Mouse (Mus musculus) liver, embryonic 15.5 days (tissue): ENCODE measurements around the gene Dyrk1a. TPM values are rescaled to one million over a fixed set of nuclear protein-coding genes. Genes with fewer than 3 reads are reported as not detected.

Source experiments
- ATAC-seq: fragments of 200-750 bp; cut with Nextera tagmentation; 2 replicates; pipeline ENCODE4 v1.8.0; 2017; ENCODE audit warnings: moderate number of reproducible peaks, mild to moderate bottlenecking, moderate library complexity; ENCODE audit not compliant: insufficient read depth
- H3K27ac ChIP-seq: fragments of 300-500 bp; sonication (generic); replicated peaks from 2 replicates; pipeline ENCODE4 v1.5.1; 2015; ENCODE audit warnings: mild to moderate bottlenecking, inconsistent platforms
- H3K27me3 ChIP-seq: fragments of 300-500 bp; sonication (generic); 2 replicates; pipeline ENCODE4 v1.6.1; 2015; ENCODE audit warnings: mild to moderate bottlenecking, inconsistent platforms
- H3K36me3 ChIP-seq: fragments of 300-500 bp; sonication (generic); replicated peaks from 2 replicates; pipeline ENCODE4 v1.6.1; 2015; ENCODE audit warnings: moderate library complexity, mild to moderate bottlenecking, inconsistent platforms
- H3K4me1 ChIP-seq: fragments of 300-500 bp; sonication (generic); replicated peaks from 2 replicates; pipeline ENCODE4 v1.6.1; 2015; ENCODE audit warnings: inconsistent platforms
- H3K4me2 ChIP-seq: fragments of 300-500 bp; sonication (generic); 2 replicates; pipeline ENCODE4 v1.6.1; 2015; ENCODE audit warnings: moderate library complexity, mild to moderate bottlenecking, inconsistent platforms
- H3K4me3 ChIP-seq: fragments of 300-500 bp; sonication (generic); replicated peaks from 2 replicates; pipeline ENCODE4 v1.5.1; 2015; ENCODE audit warnings: mild to moderate bottlenecking, inconsistent platforms
- H3K9ac ChIP-seq: fragments of 300-500 bp; sonication (generic); 2 replicates; pipeline ENCODE4 v1.6.1; 2015; ENCODE audit warnings: moderate library complexity, mild to moderate bottlenecking, inconsistent platforms
- H3K9me3 ChIP-seq: fragments of 300-500 bp; sonication (generic); replicated peaks from 2 replicates; pipeline ENCODE4 v1.6.1; 2016; ENCODE audit warnings: inconsistent platforms
- WGBS: fragments of 180-500 bp; shearing (Covaris S2); methylation state at CpG from one replicate; pipeline ENCODE4 v1.1.7; 2015; ENCODE audit warnings: mixed read lengths; ENCODE audit not compliant: insufficient replicate concordance; 5-methylcytosine and 5-hydroxymethylcytosine counted together
- polyA plus RNA-seq: library from polyadenylated mRNA; unstranded; fragments of >200 nt; fragmentation: Nextera tagmentation; extraction: Ambion mirVana; gene quantifications from 2 replicates; pipeline ENCODE4 v1.2.1, GENCODE M21; 2015

Gene Dyrk1a
- polyA plus RNA-seq, 1 experiment from 2014 or later = 4.4 TPM

DNA sequence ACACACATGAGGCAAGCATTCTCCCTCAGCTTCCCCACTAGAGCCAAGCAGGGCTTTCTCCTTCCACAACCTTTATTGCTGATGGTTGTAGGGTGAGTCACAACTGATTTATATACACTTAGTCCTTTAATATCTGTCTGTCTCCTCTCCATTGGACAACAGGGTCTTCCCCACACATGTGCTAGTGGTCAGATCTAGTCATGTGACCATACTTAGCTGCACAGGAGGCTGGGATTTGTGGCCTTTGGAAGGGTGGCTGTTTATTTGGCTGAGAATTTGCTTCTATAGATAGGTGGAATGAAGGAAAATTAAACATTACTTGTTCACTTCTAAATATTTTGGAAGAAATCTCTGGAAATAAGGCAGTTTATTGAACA is 4.9 kb downstream of the Dyrk1a start:
- Histone ChIP-seq H3K4me1 (peaks cover 68% of the 10 kb centered on the region), H3K27me3 (no peaks in the 10 kb centered on the region), H3K4me3 (no peak overlapping the region), H3K9me3 (no peaks in the 10 kb centered on the region), H3K27ac (peak overlapping the region; percentile 4; the same call in 1 of the 2 replicates), H3K4me2 (no peak overlapping the region), H3K36me3 (peaks cover 11% of the 10 kb centered on the region), H3K9ac (no peak overlapping the region)
- no peak for ATAC-seq

DNA sequence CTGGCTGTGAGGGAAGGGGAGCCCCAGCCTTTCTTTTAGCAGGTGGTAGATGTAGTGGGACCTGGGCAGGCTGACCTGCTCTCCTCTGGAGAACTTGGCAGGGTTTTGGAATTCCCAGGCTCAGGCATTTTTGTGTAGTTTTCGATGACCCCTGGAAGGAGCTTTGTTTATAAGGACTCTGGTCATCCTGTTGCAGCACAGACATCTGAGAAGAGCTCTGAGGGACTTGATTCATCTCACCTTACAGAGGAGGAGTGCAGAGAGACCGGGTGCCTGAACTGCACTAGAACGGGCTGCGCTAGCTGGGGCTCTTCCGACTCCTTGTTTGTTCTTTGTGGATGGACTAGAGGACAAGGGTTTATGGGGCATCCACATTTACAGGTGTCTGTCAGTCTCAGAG is 5.9 kb downstream of the Dyrk1a start:
- WGBS = 78% methylated on average over 5 of the region's 5 CpGs
- Histone ChIP-seq H3K27me3 (no peaks in the 10 kb centered on the region), H3K27ac (no peak overlapping the region), H3K9ac (no peak overlapping the region; the same call in 1 of the 2 replicates), H3K4me2 (no peak overlapping the region; the same call in 1 of the 2 replicates), H3K4me3 (no peak overlapping the region), H3K36me3 (peaks cover 11% of the 10 kb centered on the region), H3K9me3 (no peaks in the 10 kb centered on the region), H3K4me1 (peaks cover 75% of the 10 kb centered on the region)
- no peak for ATAC-seq

DNA sequence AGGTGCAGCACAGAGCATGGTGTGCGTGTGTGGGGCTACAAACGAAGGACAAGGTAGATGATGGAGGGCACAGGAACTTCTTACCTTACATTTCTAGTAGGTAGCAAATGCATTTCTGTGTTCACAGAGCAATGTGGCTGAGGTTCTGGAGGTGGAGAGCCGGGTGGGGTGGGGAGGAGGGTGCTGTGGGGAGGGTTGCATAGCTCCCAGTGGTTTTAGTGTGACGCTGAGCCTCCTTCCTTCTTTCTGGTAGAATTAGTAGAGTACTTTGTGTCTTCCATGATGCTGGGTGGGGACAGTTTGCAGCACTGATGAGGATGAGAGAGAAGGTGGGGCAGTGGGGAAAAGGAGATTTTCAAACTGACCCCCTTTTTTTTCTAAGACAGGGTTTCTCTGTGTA is 9.5 kb downstream of the Dyrk1a start:
- ATAC-seq = no peak
- Histone ChIP-seq H3K27me3 (no peaks in the 10 kb centered on the region), H3K4me1 (peaks cover 68% of the 10 kb centered on the region), H3K27ac (no peak overlapping the region), H3K36me3 (peaks cover 11% of the 10 kb centered on the region; the same call in 1 of the 2 replicates), H3K4me2 (no peak overlapping the region), H3K9me3 (no peaks in the 10 kb centered on the region), H3K4me3 (no peak overlapping the region), H3K9ac (no peak overlapping the region)
- WGBS = 76% methylated on average over 4 of the region's 4 CpGs

DNA sequence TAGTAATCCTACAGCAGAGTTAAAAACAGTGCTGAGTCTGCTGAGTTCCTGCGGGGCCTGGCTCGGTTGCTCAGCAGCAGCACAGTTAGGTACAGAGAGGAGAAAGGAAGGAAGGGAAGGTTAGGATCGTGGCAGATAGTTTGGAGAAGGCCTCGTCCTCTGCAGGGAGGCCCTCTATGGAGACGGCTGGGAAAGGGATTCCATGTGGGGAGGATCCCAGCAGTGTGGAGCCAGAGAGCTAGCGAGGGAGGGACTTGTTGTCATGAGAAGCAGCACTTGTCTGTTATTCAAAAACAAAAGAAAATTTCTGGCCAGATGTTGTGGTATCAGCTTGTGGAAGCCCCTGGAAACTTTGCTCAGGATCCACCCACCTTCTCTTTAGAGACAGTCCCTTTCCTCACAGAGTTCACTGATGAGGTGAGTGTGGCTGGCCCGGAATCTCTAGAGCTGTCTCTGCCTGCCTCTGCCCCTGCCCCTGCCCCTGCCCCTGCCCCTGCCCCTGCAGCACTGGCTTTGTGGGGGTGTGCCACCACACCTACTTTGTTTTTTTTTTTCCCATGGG is 11.1 kb downstream of the Dyrk1a start:
- H3K27me3 ChIP-seq = no peaks in the 10 kb centered on the region
- WGBS = 48% methylated on average over 7 of the region's 7 CpGs

DNA sequence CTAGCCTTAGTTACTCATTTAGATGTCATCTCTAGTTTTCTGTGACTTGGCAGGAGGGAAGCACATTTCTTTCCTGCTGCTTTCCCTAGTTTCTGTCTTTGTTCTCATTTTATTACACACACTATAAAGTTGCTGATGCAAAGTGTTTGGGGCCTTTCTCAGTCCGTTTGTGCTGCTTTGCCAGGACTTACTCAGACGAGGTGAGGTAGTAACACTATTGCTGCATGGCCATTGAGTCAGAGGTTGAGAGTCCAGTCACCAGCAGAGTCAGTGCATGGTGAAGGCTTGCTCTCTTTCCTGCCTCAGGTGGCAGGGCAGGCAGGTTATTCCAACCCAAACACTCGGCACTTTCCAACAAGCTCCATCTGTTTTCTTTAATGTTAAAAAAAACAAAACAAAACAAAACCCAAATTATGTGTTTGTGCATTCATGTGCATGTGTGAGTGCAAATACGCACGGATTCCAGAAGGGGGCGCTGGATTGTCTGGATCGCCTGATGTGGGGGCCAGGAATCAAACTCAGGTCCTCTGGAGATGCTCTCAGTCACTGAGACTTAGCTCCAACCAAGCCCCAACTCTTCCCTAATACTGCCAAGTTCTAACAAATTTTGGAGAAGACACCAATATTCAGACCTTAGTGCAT is 16.7 kb downstream of the Dyrk1a start:
- no peak overlapping the region for H3K4me2 ChIP-seq
- ATAC-seq = no peak
- H3K9ac ChIP-seq = no peak overlapping the region
- H3K9me3 ChIP-seq = no peaks in the 10 kb centered on the region
- 61% methylated on average over 7 of the region's 7 CpGs for WGBS
- no peaks in the 10 kb centered on the region for H3K36me3 ChIP-seq
- no peak overlapping the region for H3K4me3 ChIP-seq
- no peaks in the 10 kb centered on the region for H3K27me3 ChIP-seq
- H3K4me1 ChIP-seq = peaks cover 58% of the 10 kb centered on the region
- no peak overlapping the region for H3K27ac ChIP-seq

More for the DNA sequence above, 11.1 kb downstream of the Dyrk1a start:
- Histone ChIP-seq H3K4me2 (no peak overlapping the region), H3K4me3 (no peak overlapping the region), H3K4me1 (peaks cover 58% of the 10 kb centered on the region), H3K9me3 (no peaks in the 10 kb centered on the region), H3K36me3 (peaks cover 6% of the 10 kb centered on the region; the same call in 1 of the 2 replicates), H3K27ac (no peak overlapping the region), H3K9ac (no peak overlapping the region)
- no peak for ATAC-seq

DNA sequence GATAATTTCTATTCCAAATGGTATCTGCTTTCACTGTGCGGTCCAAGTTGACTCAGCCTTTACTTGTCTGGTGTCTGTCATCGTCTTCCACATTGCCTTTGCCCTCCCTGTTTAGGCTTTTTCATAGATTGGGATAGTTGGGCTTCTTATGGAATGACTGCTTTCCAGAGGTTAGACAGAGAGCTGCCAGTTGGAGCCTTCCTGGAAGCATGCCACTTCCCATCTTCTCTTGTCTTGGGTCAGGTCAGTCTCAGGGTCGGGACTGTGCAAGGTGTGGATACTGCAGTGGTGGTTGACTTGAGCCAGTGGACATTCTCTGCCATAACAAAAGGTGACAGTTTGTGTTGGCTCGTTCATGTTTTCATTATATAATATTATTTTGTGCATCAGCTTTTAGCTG is 17.7 kb downstream of the Dyrk1a start:
- ATAC-seq = no peak
- H3K4me2 ChIP-seq = no peak overlapping the region
- H3K27me3 ChIP-seq = no peaks in the 10 kb centered on the region
- no peak overlapping the region for H3K27ac ChIP-seq
- H3K9me3 ChIP-seq = no peaks in the 10 kb centered on the region
- H3K9ac ChIP-seq = no peak overlapping the region
- WGBS = 78% methylated on average over 4 of the region's 4 CpGs
- peaks cover 54% of the 10 kb centered on the region for H3K4me1 ChIP-seq
- no peaks in the 10 kb centered on the region for H3K36me3 ChIP-seq
- H3K4me3 ChIP-seq = no peak overlapping the region

DNA sequence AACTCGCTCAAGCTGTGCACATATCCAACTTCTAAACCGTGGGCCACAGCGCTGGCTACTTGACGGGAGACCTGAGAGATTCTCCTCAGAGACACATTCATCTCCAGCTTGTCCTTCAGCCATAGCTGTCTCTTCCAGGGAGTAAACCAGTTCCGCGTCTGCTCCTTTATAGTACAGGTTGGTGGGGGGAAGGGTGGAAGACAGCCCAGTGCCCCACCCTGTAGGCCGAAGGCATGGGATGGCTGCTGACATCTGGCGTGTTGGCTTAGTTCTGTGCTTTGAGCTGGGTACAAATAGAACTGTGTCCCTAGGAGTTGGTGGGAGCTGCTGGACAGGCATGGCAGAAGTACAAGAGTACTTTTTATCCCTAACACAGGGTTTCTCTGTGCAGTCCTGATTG is 18.4 kb downstream of the Dyrk1a start:
- H3K36me3 ChIP-seq = no peaks in the 10 kb centered on the region
- H3K4me2 ChIP-seq = no peak overlapping the region
- no peaks in the 10 kb centered on the region for H3K27me3 ChIP-seq
- no peak overlapping the region for H3K4me3 ChIP-seq
- peaks cover 57% of the 10 kb centered on the region for H3K4me1 ChIP-seq
- 74% methylated on average over 8 of the region's 8 CpGs for WGBS
- no peak overlapping the region for H3K27ac ChIP-seq
- no peak for ATAC-seq
- H3K9ac ChIP-seq = no peak overlapping the region
- no peaks in the 10 kb centered on the region for H3K9me3 ChIP-seq

DNA sequence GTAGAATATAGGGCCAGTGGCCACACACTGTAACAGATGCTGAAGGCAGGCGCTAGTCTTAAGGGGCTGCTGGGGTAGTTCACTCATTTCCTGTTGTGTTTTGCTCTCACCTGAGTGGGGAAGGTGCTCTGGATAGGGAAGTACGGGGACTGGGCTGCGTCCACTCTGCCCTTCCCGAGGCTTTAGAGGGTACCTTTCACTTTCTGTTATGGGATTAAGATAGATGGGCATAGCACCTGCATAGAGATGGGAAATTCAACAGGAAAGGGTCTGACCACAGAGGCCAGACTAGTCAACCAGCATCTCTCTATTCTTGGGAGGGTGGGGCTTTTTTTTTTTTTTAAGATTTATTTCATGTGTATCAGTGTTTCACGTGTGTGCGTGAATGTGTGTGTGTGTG is 19.2 kb downstream of the Dyrk1a start:
- 58% methylated on average over 6 of the region's 6 CpGs for WGBS

DNA sequence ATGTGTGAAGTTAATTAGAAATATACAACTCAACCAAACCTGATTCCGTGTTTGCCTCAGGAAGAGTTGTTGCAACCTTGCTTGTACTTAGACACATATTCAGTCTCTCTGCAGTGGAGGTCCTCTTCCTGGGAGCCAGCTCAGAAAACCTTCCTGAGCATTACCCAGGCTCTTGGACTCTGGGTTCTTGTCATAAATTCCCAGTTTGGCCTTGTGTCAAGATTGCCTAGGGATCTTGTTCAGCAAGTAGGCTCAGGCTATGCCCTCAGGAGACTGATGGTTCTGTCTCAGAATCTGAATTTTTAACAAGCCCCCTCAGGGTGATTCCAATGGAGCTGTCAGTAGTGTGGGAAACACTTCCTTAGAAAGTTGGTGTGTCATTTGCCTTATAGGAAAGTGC is 19.8 kb downstream of the Dyrk1a start:
- peaks cover 53% of the 10 kb centered on the region for H3K4me1 ChIP-seq
- no peak overlapping the region for H3K9ac ChIP-seq
- no peak for ATAC-seq
- peaks cover 3% of the 10 kb centered on the region; the same call in 1 of the 2 replicates for H3K36me3 ChIP-seq
- no peak overlapping the region for H3K27ac ChIP-seq
- H3K27me3 ChIP-seq = no peaks in the 10 kb centered on the region
- H3K4me3 ChIP-seq = no peak overlapping the region
- H3K4me2 ChIP-seq = no peak overlapping the region
- WGBS = 79% methylated on average over 1 of the region's 1 CpGs
- no peaks in the 10 kb centered on the region for H3K9me3 ChIP-seq

More for the DNA sequence above, 19.2 kb downstream of the Dyrk1a start:
- Histone ChIP-seq H3K9ac (no peak overlapping the region), H3K4me2 (no peak overlapping the region), H3K27ac (no peak overlapping the region), H3K4me3 (no peak overlapping the region), H3K36me3 (no peaks in the 10 kb centered on the region), H3K9me3 (no peaks in the 10 kb centered on the region), H3K4me1 (peaks cover 50% of the 10 kb centered on the region), H3K27me3 (no peaks in the 10 kb centered on the region)
- ATAC-seq = no peak

DNA sequence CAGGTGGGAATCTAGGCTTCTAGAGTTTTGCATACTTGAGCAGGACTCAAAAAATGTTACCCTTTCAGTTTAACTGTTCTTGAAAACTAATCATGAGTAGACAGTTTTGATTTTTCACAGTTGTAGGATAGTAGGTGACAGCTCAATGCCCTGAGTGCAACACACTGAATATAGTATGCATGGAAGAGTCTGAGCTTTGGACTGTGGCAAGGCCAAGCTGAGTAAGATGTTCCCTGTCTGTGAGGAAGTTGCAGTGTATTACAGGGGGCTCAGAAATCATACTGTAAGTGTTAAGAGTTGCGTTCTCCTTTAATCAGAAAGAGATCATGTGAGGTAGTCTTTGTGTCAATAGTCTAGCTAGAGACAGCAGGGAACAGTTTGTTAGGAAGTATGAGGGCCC is 20.4 kb downstream of the Dyrk1a start:
- H3K9me3 ChIP-seq = no peaks in the 10 kb centered on the region
- peaks cover 52% of the 10 kb centered on the region for H3K4me1 ChIP-seq
- no peak for ATAC-seq
- H3K27me3 ChIP-seq = no peaks in the 10 kb centered on the region
- H3K36me3 ChIP-seq = peaks cover 3% of the 10 kb centered on the region; the same call in 1 of the 2 replicates
- no peak overlapping the region for H3K27ac ChIP-seq
- WGBS = 74% methylated on average over 1 of the region's 1 CpGs
- H3K4me3 ChIP-seq = no peak overlapping the region
- H3K4me2 ChIP-seq = no peak overlapping the region
- H3K9ac ChIP-seq = no peak overlapping the region

DNA sequence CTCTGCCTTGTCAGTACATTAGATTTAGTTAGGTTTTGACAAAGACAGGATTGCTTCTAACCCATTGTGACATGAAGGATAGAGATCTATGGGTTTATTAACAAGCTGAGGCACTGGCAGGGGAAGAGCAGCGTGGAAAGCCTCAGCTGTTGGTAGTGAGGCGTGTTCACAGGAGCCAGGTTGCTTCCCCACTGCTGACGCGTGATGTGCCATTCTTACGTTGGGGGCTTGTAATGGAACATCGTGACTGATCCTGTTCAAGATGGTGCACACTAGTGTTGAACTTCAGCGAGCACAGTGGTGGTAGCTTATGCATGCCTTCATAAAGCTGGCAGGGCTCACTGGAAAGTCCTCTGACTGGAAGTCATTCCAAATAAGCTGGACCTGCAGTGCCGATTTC is 21.2 kb downstream of the Dyrk1a start:
- 83% methylated on average over 8 of the region's 8 CpGs for WGBS
- Histone ChIP-seq H3K9me3 (no peaks in the 10 kb centered on the region), H3K4me1 (peaks cover 57% of the 10 kb centered on the region), H3K4me3 (no peak overlapping the region), H3K27me3 (no peaks in the 10 kb centered on the region), H3K9ac (no peak overlapping the region), H3K36me3 (peaks cover 3% of the 10 kb centered on the region; the same call in 1 of the 2 replicates), H3K4me2 (no peak overlapping the region), H3K27ac (no peak overlapping the region)
- no peak for ATAC-seq

DNA sequence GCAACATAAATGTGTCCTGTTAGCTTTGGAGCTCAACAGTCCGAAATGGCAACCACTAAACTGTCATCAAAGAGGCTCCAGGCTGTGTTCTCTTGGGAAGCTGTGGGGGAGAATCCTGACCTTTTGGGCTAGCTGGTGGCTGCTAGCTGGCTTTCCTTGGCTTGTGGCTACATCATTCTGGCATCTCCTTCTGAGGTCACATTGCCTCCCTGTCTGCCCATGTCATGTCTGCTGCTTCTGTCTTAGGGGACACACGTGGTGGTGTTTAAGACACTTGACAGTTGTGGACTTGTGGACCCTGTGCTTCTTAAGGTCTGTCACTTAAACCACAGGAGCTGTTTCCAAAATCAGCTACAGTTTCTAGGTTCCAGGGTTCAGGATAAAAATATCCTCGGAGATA is 21.7 kb downstream of the Dyrk1a start:
- Histone ChIP-seq H3K4me1 (peaks cover 60% of the 10 kb centered on the region), H3K4me3 (no peak overlapping the region), H3K4me2 (no peak overlapping the region), H3K27me3 (no peaks in the 10 kb centered on the region), H3K9ac (no peak overlapping the region), H3K9me3 (no peaks in the 10 kb centered on the region), H3K27ac (no peak overlapping the region), H3K36me3 (peaks cover 3% of the 10 kb centered on the region; the same call in 1 of the 2 replicates)
- no peak for ATAC-seq
- 69% methylated on average over 3 of the region's 3 CpGs for WGBS
